Comparison of ENCODE assay signal across 29 mouse cellular contexts in the genomic region with DNA sequence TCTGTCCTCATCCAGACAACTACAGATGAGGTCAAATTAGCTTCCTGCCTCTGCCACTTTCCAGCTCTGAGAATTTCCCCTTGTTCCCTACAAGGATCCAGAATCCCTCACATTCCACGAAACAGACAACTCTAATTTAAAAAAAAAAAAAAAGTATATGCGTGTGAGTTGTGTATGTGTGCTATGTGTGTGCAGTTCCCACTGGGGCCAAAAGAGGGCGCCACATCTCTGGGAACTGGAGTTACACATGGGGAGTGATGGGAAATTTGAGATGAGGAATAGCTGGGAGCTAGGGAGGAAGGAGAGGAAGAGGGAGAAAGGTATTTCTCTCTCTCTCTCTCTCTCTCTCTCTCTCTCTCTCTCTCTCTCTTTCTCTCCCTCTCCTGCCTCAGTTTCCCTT.
DNase-seq lines count a peak whose midpoint lies in the region; ATAC-seq and TF ChIP-seq lines count a peak whose summit lies in the region.
"Had no signal": no experiment of that assay in that cellular context is flagged by ENCODE, and none has a peak within 500 bp of the region (broad histone marks: within the 10 kb centered on the region; RNA-seq: fewer than 3 reads in every experiment).

No protein-coding gene starts in this region.

- H3K27me3 ChIP-seq in midbrain, postnatal 0 days (ENCODE audit: insufficient read depth, low read length), result no peaks in the 10 kb centered on the region
- H3K27me3 ChIP-seq in midbrain, embryonic 11.5 days (ENCODE audit: control insufficient read depth, insufficient read depth, low read length), result no peaks in the 10 kb centered on the region
- H3K27me3 ChIP-seq in E14TG2a.4 (ENCODE audit: insufficient read depth, low read length), result no peaks in the 10 kb centered on the region; the same call in none of the 2 replicates
- H3K27me3 ChIP-seq: CH12.LX; embryonic facial prominence, embryonic 13.5 days; embryonic facial prominence, embryonic 15.5 days; forebrain, embryonic 15.5 days; Patski had no signal

- H3K9ac ChIP-seq in midbrain, postnatal 0 days (replicated peaks; ENCODE audit: low read length, poor library complexity, severe bottlenecking), result no peak overlapping the region
- no peak overlapping the region for H3K9ac ChIP-seq in midbrain, embryonic 11.5 days (ENCODE audit: low read length)
- H3K9ac ChIP-seq: embryonic facial prominence, embryonic 13.5 days; embryonic facial prominence, embryonic 15.5 days; forebrain, embryonic 13.5 days; forebrain, embryonic 15.5 days; forebrain, postnatal 0 days had no signal

- no peaks in the 10 kb centered on the region for H3K9me3 ChIP-seq in midbrain, postnatal 0 days (ENCODE audit: low read length)
- no peaks in the 10 kb centered on the region; the same call in 1 of the 2 replicates for H3K9me3 ChIP-seq in midbrain, embryonic 11.5 days (ENCODE audit: control insufficient read depth, low read length)
- H3K9me3 ChIP-seq in E14TG2a.4 (ENCODE audit: low read length), result no peaks in the 10 kb centered on the region
- H3K9me3 ChIP-seq: embryonic facial prominence, embryonic 15.5 days; forebrain, embryonic 13.5 days; forebrain, embryonic 15.5 days had no signal

- H3K4me1 ChIP-seq in midbrain, postnatal 0 days (ENCODE audit: insufficient read depth, low read length), result no peaks in the 10 kb centered on the region
- H3K4me1 ChIP-seq in midbrain, embryonic 11.5 days (ENCODE audit: control insufficient read depth, insufficient read depth, low read length), result no peaks in the 10 kb centered on the region
- peaks cover 25% of the 10 kb centered on the region for H3K4me1 ChIP-seq in E14TG2a.4 (replicated peaks; ENCODE audit: low read depth, low read length)
- H3K4me1 ChIP-seq: embryonic facial prominence, embryonic 13.5 days; embryonic facial prominence, embryonic 15.5 days; forebrain, embryonic 13.5 days; forebrain, embryonic 15.5 days had no signal

- TF ChIP-seq CTCF in layer of hippocampus, adult 2 months (conservative IDR thresholded peaks at IDR 0.05), result peak; percentile 36
- TF ChIP-seq CTCF in midbrain, postnatal 0 days (IDR thresholded peaks at IDR 0.05), result peak; percentile 43
- peak; percentile 76 for TF ChIP-seq CTCF in E14TG2a.4 (conservative IDR thresholded peaks at IDR 0.05; ENCODE audit: low read length)

- H3K4me2 ChIP-seq in midbrain, postnatal 0 days (ENCODE audit: low read depth, low read length, poor library complexity, severe bottlenecking), result no peak overlapping the region
- no peak overlapping the region for H3K4me2 ChIP-seq in midbrain, embryonic 11.5 days
- H3K4me2 ChIP-seq: embryonic facial prominence, embryonic 13.5 days; embryonic facial prominence, embryonic 15.5 days; forebrain, embryonic 13.5 days; forebrain, embryonic 15.5 days had no signal

- H3K4me3 ChIP-seq in layer of hippocampus, adult 2 months, result no peak overlapping the region
- no peak overlapping the region for H3K4me3 ChIP-seq in midbrain, postnatal 0 days (ENCODE audit: low read depth, low read length)
- no peak overlapping the region for H3K4me3 ChIP-seq in midbrain, embryonic 11.5 days (ENCODE audit: low read depth, low read length)
- H3K4me3 ChIP-seq in E14TG2a.4 (replicated peaks; ENCODE audit: low read length), result no peak overlapping the region
- H3K4me3 ChIP-seq: embryonic facial prominence, embryonic 13.5 days; embryonic facial prominence, embryonic 15.5 days; erythroblast, embryonic 14.5 days; forebrain, embryonic 13.5 days; forebrain, embryonic 15.5 days had no signal

- no peak for DNase-seq in layer of hippocampus, adult 2 months (ENCODE audit: low spot score in 2 of 2)
- no peak for DNase-seq in layer of hippocampus, adult 18-20 months (ENCODE audit: low spot score in 2 of 2)
- no peak for DNase-seq in midbrain, postnatal 0 days (ENCODE audit: low spot score)
- DNase-seq in midbrain, embryonic 11.5 days (ENCODE audit: low spot score, missing footprints), result no peak
- peak; percentile 36 for DNase-seq in R1 (ENCODE audit: low read depth, low spot score)
- DNase-seq in right cerebral cortex, adult 18-20 months, result no peak
- no peak for DNase-seq in adrenal gland, adult (ENCODE audit: inconsistent age in 2 of 2, low spot score in 1 of 2)
- DNase-seq: adrenal gland, adult 2 months; adrenal gland, postnatal 10 days; adrenal gland, postnatal 25 days; B cell, adult 2 months; cerebellum, adult 11 months; cerebellum, adult 18-20 months; cerebellum, adult 8-10 months; cerebellum, adult 9-11 months; cerebellum, postnatal 36 days; embryo, embryonic 11 days; forebrain, postnatal 0 days had no signal

- H3K27ac ChIP-seq in layer of hippocampus, adult 2 months, result no peak overlapping the region
- H3K27ac ChIP-seq in midbrain, postnatal 0 days (ENCODE audit: low read depth, low read length), result no peak overlapping the region
- no peak overlapping the region for H3K27ac ChIP-seq in midbrain, embryonic 11.5 days (ENCODE audit: low read depth, low read length)
- H3K27ac ChIP-seq: embryonic facial prominence, embryonic 13.5 days; embryonic facial prominence, embryonic 15.5 days; forebrain, embryonic 13.5 days; forebrain, embryonic 15.5 days had no signal

- no peaks in the 10 kb centered on the region for H3K36me3 ChIP-seq in midbrain, postnatal 0 days (ENCODE audit: insufficient read depth, low read length)
- H3K36me3 ChIP-seq in midbrain, embryonic 11.5 days (ENCODE audit: control insufficient read depth, insufficient read depth, low read length), result no peaks in the 10 kb centered on the region
- H3K36me3 ChIP-seq in E14TG2a.4 (ENCODE audit: insufficient read depth, low read length), result no peaks in the 10 kb centered on the region
- H3K36me3 ChIP-seq: embryonic facial prominence, embryonic 13.5 days; embryonic facial prominence, embryonic 15.5 days; forebrain, embryonic 15.5 days; G1E had no signal

- 84% methylated on average over 3 of the region's 3 CpGs for WGBS in midbrain, postnatal 0 days
- 75% methylated on average over 3 of the region's 3 CpGs for WGBS in midbrain, embryonic 11.5 days

- ATAC-seq in midbrain, postnatal 0 days (ENCODE audit: low FRiP score), result no peak
- ATAC-seq in midbrain, embryonic 11.5 days (ENCODE audit: low FRiP score), result no peak
- ATAC-seq: activated CD4-positive, CD25-positive, alpha-beta regulatory T cell, adult 4 months; CD4-positive, CD25-positive, alpha-beta regulatory T cell, adult 4 months; forebrain, embryonic 13.5 days; forebrain, embryonic 15.5 days; forebrain, postnatal 0 days; Patski had no signal
